Mouse (Mus musculus): Measurements from ENCODE around the gene Zbtb11. TPM values are rescaled to one million over a fixed set of nuclear protein-coding genes. Genes with fewer than 3 reads are reported as not detected.

The Zbtb11 gene
- polyA plus RNA-seq, 1 experiment from 2014 or later, result 25.1 TPM

Other genes starting within 250 kb of the Zbtb11 start
- 1.3 and 1.6 TPM in 2 replicates for gene Nfkbiz, start 135.0 kb upstream of the Zbtb11 start, polyA plus RNA-seq (2015; fragmentation: Nextera tagmentation; extraction: Ambion mirVana)
- 1.7 and 2.1 TPM in 2 replicates for gene Nxpe3, start 78.6 kb upstream of the Zbtb11 start, polyA plus RNA-seq (2015; fragmentation: Nextera tagmentation; extraction: Ambion mirVana)
- 17.5 and 19.4 TPM in 2 replicates for gene Cep97, start 39.0 kb upstream of the Zbtb11 start, polyA plus RNA-seq (2015; fragmentation: Nextera tagmentation; extraction: Ambion mirVana)
- gene Rpl24, start 7.6 kb upstream of the Zbtb11 start, polyA plus RNA-seq (2015; fragmentation: Nextera tagmentation; extraction: Ambion mirVana), result 484 and 499 TPM in 2 replicates
- 230 and 262 TPM in 2 replicates for gene Pcnp, start 55.9 kb downstream of the Zbtb11 start, polyA plus RNA-seq (2015; fragmentation: Nextera tagmentation; extraction: Ambion mirVana)
- 27.1 and 27.4 TPM in 2 replicates for gene Trmt10c, start 63.9 kb downstream of the Zbtb11 start, polyA plus RNA-seq (2015; fragmentation: Nextera tagmentation; extraction: Ambion mirVana)
- 59.9 and 60.2 TPM in 2 replicates for gene Senp7, start 74.5 kb downstream of the Zbtb11 start, polyA plus RNA-seq (2015; fragmentation: Nextera tagmentation; extraction: Ambion mirVana)
- gene Impg2, start 230.4 kb downstream of the Zbtb11 start, polyA plus RNA-seq (2015; fragmentation: Nextera tagmentation; extraction: Ambion mirVana), result 0.16 and 0.23 TPM in 2 replicates

Data from forebrain, embryonic 16.5 days (tissue).